Mouse (Mus musculus): ENCODE results near the gene Ephx1.

GRCm38 (mm10) chr1:180992142-180992541 lies 28.6 kb downstream of the Ephx1 start:
- peak; percentile 77 for TF ChIP-seq CTCF (IDR thresholded peaks at IDR 0.05; ENCODE audit: low read depth)
- TF ChIP-seq EP300 (IDR thresholded peaks at IDR 0.05; ENCODE audit: low read depth), result no peak
